Mouse (Mus musculus): ENCODE data around the gene Gm21764. TPM values are rescaled to one million over a fixed set of nuclear protein-coding genes. Genes with fewer than 3 reads are reported as not detected.
"Not testable (repeated sequence)": the region's sequence is repeated elsewhere in the genome, so short reads cannot be mapped to it uniquely, and the experiment has no call there.

The Gm21764 gene
- not detected for total RNA-seq (2021)

DNA sequence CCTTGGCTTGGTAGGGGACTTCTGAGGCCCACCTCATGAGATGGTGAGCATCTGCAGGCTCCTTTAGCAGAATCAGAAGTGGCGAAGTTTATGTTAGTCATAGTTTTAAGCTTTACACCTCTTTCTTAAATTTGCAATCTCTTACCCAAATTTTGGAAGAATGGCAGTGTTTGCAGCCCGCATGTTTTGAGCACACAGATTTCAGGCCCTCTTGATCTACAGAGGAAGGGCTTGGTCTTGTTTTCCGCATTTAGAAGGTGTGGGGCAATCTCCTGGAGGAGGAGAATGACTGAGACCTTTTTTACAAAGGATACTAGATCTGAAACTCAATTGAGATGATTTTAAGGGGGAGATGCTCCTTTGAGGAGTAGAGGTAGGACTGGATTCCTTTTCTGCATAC is at the start of gene Gm21764:
Gene Gm21764, minus strand, starts transcription at position 101 of the 400 bp plus-strand sequence.
- intact Hi-C loops (cut with DNase I); DNase-seq (ENCODE audit: low spot score in 2 of 2): not testable (repeated sequence)

DNA sequence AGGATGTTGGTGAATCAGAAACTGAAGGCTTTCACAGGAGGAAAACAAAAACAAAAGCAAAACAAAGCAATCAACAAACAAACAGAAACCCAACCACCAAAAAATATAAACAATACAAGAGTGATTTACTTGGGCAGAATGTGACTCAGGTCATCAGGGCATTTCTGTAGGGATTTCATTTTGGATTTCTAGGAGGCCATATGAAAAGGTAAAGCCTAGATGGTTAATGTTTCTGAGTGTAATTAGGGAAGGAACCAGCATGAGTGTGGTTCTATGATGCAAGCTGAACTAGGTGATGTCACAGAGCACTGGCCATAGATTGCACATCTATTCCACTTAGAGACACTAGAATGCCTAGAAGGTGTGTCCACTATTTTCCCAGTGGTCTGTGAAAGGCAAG is 27.2 kb upstream of the Gm21764 start, which contains the start of gene Ssty1:
Gene Ssty1, plus strand, starts transcription at position 301 of the 400 bp plus-strand sequence.
- intact Hi-C loops (cut with DNase I); DNase-seq (ENCODE audit: low spot score in 2 of 2): not testable (repeated sequence)

Other genes starting within 250 kb of the Gm21764 start
- not detected for gene Gm21904, start 215.5 kb downstream of the Gm21764 start, total RNA-seq (2021)
- gene Gm20772, start 187.1 kb downstream of the Gm21764 start, total RNA-seq (2021): not detected
- gene Gm20831, start 187.1 kb downstream of the Gm21764 start, total RNA-seq (2021): not detected
- gene Srsy, start 124.5 kb downstream of the Gm21764 start, total RNA-seq (2021): not detected
- gene Ssty1, start 27.3 kb upstream of the Gm21764 start, total RNA-seq (2021): not detected

Measured in left cerebral cortex, postnatal 25 days (tissue).